Mouse (Mus musculus): ENCODE measurements around the gene Zfp2.
A peak's percentile ranks its signal among the peaks of the same experiment; 100 is the strongest.

Gene Zfp2

DNA sequence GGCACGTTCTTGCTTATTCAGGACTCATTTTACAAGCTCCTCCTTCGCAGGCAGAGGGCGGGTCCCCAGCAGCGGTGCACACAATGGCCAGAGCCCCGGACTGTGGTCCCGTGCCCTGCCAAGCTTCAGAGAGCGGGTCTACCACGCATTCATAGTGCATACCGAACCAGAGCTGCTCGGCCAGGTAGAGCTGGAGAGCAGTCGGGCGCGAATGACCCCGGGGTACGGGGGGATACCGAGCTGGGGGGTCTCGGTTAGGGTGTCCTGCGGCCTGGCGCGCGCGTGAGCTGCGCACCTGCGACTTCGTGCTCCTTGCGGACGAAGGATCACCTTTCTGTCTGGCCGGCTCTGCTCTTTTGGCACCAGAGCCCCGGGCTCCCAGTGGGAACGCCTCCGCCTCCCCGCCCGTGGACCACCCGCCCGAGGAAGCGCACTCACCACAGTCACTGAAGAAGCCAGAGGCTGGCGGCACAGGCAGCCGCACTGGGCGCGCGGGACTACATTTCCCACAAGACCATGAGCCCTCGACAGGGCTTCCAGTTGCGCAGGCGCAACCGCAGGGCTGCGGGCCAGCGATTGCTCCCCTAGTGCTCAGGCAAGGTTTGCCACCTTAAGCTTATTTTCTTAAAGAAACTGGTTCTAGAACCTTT, at the start of gene Zfp2:
TSS of gene Zfp2 (minus strand) at position 495 of the 650 bp plus-strand sequence.
- DNase-seq, result peak; percentile 95

DNA sequence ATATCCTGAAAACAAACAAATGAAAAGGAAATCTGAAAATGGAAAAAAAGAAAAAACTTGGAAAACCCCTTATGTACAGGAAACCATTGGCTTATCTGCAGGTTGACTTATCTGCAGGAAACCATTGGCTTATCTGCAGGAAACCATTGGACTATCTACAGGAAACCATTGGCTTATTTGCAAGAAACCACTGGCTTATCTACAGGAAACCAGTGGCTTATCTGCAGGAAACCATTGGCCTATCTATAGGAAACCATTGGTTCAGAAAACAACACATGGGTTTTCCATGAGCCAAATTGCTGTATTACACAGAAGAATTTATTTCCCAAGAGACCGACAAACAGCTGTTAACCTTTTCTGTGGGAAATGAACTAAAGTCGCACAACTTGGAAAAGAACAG, 48.9 kb upstream of the Zfp2 start:
- no peak for DNase-seq

DNA sequence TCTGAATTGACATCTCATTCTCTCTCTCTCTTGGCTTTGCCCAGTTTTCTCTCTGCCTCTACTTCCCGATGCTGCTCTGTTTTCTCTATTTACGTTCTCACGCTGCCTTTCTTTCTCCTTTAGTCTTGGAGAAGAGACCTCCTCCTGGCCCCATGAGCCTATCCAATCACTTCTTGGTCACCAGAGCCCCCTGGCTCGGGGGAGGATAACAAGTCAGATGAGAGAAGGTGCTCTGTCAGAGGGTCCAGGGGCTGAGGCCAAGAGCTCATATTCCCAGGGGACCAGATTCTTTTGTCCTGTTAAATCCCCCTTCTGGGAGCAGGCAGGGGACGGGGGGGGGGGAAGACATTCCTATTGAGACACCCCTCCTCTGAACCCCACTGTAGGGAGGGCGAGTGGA, 37.7 kb upstream of the Zfp2 start, which contains the start of gene Prop1:
TSS of gene Prop1 (minus strand) at position 101 of the 400 bp plus-strand sequence.
- DNase-seq, result no peak

DNA sequence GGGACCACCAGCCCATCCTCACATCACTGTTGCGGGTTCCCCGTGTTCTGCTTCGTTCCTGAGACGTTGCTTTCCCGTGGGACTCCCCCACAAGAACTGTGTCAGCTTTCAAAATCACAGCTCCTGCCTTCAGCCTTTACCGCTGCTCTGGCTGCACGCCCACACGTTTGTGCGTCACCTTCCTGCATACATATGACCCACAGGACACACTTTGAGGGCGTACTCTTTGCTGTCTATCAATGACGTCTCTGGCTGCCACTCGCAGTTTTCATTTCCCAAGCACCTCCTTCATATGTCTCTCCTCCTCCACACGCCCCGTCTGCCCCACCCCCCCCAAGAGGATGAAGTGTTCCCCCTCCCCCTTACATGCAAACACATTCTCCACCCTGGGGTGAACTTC, 36.3 kb upstream of the Zfp2 start:
- DNase-seq, result no peak

DNA sequence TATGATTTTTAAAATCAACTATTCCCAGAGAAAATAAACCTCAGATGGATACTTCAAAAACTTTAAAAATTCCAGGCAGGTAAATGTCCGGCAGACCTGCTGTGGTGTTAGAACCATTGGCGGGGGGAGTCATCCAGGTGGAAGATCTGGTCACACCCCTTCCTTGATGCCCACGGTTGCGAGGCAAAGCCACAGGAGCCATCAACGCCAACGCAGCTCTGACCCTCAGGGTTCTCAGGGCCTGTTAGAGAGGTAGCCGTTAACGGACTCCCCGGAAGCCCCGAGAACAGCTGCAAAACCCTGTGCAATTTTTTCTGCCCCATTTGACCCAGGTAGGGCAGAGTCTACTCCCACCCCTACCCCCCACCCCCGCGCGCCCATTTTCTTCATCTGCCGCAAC, 27.5 kb upstream of the Zfp2 start, which contains the start of gene 4933414I15Rik:
TSS of gene 4933414I15Rik (minus strand) at position 260 of the 400 bp plus-strand sequence.
- DNase-seq, result no peak

DNA sequence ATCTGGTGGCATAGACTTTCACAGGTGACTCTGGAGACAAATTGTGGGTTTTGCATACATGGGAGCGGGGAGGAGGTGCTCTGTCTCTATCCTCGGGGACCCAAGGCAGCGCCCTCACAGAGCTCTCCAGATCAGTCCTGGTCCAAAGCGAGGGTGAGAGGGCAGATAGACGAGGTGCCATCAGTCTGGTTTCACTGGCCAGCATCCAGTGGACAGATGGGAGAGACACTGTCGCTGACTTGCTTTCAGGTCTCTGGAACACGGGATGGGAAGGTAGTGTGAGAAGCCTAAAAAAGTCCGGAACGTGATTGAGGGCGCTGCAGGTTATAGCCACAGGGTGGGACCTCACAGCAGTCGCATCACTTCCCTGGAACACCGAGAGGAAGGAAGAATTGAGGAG, 26.4 kb upstream of the Zfp2 start:
- DNase-seq, result no peak

DNA sequence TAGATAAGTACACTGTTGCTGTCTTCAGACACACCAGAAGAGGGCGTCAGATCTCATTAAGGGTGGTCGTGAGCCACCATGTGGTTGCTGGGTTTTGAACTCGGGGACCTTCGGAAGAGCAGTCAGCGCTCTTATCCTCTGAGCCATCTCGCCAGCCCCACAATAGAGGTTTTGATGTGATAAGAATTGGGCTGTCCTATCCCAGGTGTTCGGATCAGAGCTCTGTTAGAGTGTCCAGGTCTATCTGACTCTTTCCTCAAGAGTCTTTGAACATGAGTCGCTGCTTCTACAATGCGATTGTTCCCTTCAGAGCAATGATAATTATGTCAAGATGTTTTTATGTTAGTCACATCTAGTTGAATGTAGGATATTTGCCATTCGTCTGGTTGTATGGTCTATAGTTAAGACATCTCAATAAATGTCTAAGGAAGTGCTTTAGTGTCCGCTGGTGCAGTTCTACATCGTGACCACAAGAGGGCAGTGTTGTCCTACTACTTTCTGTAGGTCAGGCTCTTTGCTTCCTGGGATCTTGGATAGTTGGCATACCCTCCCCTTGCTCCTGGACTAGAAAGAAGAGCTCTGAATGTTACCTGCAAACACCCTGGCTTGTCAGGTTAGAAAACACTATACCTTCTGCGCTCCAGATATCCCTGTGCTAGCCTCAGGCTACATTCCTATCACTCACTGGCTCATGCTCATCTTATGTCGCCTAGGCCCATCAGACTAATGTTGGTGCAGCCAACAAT, 23.8 kb upstream of the Zfp2 start:
- no peak for DNase-seq

DNA sequence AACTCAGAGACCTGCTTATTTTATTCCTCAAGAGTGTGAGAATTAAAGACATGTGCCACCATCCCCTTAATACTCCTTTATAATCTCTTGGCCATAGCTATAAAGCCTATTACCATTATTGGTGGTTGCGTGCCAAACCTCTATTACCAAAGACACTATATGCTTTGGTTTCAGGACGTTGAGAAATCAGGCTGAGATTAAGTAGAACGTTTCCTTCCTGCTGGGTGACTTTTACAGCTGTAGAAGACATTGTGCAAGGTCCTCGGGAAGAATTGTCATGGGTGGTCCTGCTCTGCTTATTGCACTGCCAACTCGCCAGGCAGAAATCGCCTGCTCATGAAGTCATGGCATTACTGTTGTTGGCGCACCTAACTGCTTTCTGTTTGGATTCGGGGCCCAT, 22.5 kb upstream of the Zfp2 start:
- DNase-seq, result no peak

DNA sequence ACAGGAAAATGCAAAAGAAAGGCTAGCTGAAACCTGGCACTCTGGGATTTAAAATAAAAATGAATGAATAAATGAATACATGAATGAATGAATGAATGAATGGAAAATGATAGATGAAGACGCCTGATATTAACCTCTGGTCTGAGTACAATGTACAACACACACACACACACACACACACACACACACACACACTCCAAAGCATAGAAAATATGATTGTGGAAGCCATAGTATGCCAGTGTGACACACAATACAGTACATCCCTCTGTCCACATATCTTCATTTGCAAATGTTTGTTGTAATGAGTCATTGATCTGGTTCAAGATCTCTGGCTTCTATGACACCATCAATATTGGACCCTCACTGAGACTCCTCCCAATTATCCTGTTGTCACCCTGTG, 16.1 kb upstream of the Zfp2 start:
- DNase-seq, result no peak

DNA sequence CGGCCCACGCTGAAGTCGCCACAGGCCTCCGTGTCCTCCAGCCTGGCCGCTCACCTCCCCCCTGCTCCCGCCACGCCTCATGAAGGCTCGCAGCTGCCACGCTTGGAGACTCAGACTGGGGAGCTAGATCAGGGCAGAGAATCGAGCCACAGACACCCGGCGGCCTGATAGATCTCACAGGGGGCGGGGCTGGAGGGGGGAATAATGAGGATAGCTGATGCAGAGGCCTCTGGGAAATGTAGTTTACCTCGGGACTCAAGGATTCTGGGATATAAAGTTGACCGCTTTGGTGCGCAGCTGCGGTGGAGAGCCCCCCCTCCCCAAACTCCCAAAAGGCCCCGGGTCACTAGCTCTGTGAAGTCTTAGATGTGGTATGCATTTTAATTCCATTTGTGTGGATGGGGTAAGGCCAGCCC, 15.5 kb upstream of the Zfp2 start, which contains the start of gene Zfp354b:
TSS of gene Zfp354b (minus strand) at position 183 of the 416 bp plus-strand sequence.
- DNase-seq, result peak; percentile 92

DNA sequence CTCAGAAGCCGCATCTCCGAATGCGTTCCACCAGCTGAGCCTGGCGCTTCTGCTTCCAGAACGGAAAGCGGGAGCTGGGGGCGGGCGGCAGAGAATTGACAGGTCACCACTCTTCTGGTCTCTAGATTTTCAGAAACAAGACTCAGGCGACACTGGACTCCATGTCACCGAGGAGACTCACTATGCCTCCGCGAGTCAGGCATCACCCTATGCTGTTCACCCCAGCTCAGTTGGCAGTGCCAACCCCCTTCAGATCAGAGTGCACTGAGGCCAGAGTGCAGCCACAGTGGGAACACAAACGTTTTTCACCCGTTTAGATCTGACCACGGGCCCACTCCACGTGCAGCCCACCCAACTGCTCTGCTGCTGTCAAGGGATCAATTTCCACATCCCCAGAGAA, 15.1 kb upstream of the Zfp2 start:
- peak; percentile 21 for DNase-seq

DNA sequence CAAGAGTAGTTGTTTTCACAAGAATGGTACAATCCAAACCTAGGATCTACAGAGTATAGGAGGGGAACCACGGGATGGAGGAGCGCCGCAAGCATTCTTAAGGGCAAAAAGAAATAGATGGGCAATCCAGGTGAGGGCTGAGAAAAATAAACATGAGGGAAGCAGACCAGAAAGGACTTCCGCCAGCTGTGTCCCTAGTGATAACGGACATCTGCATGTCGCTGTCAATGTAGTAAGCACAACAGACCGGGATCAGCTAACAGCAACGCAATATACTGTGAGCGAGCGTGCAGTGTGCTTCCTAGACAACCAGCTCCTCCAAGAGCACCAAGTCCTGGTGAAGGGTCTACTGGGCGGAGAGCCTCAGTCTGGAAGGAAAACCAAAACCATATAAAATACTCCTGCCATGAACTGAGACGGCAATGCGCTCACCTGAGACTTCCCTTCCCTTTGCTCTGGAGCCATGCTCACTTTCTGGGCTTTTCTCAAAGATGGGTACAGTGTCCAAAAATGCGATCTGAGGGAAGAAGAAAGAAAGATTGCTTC, 14.6 kb upstream of the Zfp2 start:
- DNase-seq, result no peak

DNA sequence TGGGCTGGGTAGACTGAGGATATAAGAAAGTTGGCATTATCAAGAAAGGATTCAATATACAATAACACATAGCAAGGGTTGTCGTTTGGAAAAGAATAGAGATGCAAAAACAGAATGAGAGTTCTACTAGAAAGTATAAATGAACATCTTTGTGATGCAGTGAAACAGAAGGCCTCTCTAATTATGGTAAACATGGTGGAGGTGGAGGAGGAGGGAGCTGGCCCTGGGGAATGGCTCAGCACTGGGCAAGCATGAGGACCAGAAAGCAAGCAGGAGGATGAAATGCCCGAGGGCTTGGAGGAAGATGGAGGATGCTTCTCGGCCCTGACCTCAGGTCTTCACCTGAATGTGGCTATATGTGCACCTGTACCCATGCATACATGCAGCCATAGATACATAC, 1.5 kb downstream of the Zfp2 start:
- no peak for DNase-seq

DNA sequence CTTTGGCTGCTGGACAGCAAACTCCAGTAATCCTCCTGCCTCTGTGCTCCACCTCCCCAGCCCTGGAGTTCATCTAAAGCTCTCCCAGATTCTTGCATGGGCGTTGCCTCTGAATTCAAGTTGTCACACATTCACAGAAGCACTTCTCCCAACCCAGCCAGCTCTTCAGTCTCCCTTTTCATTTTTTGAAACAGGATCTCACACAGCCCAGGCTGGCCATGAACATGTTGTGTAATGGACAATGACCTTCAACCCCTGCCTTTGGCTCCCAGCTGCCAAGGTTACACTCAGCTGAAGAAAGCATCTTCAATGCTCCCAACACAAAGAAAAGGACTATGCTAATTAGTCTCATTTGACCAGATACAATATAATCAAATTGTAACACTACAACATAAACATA, 2.7 kb downstream of the Zfp2 start:
- DNase-seq, result no peak

DNA sequence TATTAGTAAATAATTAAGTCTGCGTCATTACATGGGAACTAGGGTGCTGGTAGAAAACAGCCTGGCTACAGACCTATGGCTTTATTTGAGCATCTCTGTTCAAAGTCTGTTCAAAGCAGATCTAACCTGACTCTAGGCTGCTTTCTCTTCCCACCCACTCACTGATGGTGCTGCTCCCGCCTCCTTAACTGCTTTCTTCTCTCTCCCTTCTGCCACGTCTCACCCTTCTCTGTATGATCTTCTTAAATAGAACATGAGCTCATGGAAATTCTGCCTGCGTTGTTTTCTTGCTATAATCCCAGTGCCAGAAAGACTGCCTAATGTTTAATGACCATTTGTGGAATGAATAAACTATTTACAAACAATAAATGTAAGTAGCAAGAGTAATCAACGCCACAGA, 7.8 kb downstream of the Zfp2 start:
- peak; percentile 32 for DNase-seq

DNA sequence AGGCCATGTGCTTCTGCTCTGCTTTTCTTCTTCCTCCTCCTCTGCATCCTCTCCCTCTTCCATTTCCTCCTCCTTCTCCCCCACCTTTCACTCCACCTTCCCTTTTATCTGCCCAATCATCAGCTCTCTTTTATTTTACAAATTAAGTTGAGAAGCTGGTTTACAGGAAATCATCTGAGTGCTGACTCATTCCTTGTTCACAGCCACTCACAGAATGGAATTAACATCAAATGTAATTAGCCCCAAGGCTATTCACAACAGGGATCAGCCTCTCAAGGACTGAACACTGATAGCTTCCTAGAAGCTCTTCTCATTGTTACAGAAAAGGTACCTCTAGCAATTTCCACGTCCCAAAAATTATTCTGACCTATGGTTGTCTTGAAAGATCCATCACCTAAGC, 18.6 kb downstream of the Zfp2 start:
- DNase-seq, result no peak

DNA sequence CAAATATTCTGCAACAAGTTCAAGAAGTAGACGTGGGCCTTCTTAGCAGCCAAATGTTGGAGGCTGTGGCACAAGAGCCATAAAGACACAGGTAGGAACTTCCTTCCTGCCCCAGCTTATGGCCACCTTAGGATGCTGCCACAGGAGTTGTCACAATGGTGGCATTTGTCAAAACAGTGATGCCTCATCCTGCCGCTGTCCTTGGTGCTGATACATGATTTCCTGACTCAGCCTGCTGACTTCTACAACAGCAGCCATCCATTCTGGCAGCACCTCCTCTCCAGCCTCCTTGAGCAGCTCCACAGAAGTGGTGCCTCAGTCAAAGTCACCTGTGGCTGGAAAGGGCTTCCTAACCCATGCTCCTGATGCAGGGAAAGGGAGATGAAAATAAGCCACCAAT, 23.5 kb downstream of the Zfp2 start:
- DNase-seq, result no peak

DNA sequence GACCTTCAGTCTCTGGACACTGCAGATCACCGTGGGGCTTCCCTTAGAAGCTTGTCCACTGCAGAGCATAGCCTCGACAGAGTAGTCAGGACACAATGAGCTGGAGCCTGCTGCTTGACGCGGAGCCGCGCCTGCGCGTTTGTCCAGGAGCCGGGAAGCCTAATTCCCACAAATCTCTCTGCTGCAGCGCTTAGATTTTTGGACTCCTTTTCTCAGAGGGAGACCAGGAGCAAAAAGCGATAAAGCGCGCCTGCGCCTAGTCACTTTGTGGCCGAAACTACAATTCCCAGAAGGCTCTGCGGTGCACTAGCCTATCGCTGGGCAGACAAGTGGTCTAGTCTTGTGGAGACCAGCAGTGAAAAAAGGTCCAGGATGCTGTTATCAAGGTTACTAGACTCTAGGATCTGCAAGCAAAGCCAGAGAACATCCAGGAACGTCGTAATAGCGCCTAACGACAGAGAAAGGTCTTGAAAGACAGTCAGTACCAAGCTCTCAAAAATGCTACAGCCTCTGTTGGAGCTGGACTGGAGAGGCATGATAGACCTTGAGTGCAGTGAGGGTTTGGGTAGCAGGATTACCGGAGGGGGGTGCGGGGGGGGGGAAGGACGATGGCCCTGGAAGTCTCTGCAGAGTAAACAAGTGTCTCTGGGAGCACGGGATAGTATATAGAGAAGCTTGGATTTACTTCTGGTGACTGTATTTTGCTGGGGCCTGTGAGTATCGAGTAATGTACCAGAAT, 28.4 kb downstream of the Zfp2 start, which contains the start of gene Zfp454:
TSS of gene Zfp454 (minus strand) at position 262 of the 739 bp plus-strand sequence.
- peak; percentile 96 for DNase-seq

DNA sequence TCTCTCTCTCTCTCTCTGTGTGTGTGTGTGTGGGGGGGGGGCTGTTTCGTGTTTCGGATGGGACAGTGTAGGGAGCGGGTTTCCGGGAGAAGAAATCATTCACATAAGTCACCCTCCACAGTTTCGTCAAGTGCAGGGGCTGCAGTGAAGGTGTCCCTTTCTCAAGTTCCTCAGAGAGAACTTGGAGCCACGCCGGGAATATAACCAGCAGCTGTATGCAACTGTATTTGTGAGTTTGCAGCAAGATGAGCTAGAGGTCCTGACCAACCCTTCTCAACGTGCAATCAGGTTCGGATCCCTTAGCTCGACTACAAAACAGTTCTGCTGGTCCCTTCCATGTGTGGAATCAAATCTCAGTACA, 29.1 kb downstream of the Zfp2 start:
- no peak for DNase-seq

DNA sequence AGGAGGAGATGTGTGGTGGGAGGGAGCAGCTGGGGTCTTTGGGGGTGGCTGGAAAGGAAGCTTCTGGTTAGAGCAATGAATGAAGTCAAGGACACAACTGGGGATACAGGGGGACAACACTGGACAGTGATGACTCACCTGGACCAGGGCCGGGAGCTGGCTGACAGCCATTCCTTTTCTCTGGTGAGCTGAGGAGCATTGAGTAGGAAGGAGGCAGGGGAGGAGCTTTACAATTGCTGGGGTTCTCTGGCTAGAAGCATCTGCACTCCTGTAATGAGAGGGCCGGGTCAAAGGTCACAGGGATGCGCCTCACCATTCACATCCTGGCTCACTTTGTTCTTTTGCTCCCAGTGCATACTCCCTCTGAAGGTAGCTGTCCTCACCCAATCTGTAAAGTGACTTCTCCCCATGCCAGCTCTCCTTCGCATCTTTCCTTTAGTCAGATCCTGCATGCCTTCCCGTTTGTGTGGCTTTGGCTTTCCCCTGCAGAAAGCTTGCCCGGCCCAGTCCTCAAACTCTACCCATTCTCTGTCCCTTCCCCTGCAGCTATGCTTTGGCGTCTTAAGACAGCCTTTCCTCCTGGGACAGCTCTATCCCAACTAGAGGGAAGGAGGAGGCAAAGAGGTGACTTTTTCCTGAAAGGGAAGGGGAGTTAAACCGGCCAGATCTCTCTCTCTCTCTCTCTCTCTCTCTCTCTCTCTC, 29.6 kb downstream of the Zfp2 start:
- no peak for DNase-seq

DNA sequence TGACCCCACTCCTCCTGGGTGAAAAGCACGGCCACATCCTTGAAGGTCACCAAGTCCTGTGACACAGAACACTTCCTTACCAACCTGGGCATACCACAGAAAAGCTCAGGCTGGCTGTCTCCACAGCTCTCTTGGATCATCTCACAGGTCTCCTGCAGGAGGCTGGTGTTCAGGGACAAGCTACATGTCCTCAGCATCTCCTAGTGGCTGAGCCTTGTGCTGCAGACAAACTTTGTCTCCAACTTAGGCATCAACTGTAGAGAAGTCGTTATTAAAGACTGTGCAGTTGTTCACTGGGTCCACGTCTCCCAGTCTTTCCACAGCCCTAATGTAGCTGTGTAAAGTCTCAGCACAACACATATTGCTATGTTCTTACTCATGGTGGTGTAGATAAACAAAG, 32.2 kb downstream of the Zfp2 start:
- DNase-seq, result no peak

DNA sequence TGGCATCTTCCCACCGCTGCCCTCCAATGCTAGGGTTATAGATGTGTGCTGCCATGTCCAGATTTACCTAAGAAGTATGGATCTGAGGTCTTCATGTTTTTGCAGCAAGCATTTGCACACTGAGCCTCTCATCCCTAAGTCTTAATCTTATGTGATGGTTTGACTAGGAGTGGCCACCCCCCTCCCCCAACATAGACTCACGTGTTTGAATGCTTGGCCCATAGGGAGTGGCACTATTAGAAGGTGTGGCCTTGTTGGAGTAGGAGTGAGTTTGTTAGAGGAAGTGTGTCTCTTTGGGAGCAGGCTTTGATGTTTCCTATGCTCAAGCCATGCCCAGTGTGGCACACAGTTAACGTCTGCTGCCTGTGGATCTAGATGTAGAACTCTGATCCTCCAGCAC, 37.3 kb downstream of the Zfp2 start:
- DNase-seq, result no peak

Measured in layer of hippocampus, adult 9-11 months (tissue).